Mouse (Mus musculus) embryonic fibroblast, embryonic 13.5 days (primary cell): ENCODE measurements around the gene Tead1. TPM values are rescaled to one million over a fixed set of nuclear protein-coding genes. Genes with fewer than 3 reads are reported as not detected.
A peak's percentile ranks its signal among the peaks of the same experiment; 100 is the strongest.

Experiments
- H3K27ac ChIP-seq: 2 replicates; pipeline ENCODE4 v1.5.1; 2012; ENCODE audit warnings: low read length, control low read depth, inconsistent platforms; ENCODE audit not compliant: insufficient read depth
- H3K4me1 ChIP-seq: 2 replicates; pipeline ENCODE4 v1.6.1; 2011; ENCODE audit warnings: low read length; ENCODE audit not compliant: control insufficient read depth, insufficient read depth
- H3K4me3 ChIP-seq: 2 replicates; pipeline ENCODE4 v1.5.1; 2011; ENCODE audit warnings: mild to moderate bottlenecking, control low read depth, low read length; ENCODE audit not compliant: insufficient read depth
- CTCF ChIP-seq: IDR thresholded peaks from 2 replicates; pipeline ENCODE4 v1.5.1; 2011; ENCODE audit warnings: mild to moderate bottlenecking, control low read depth, low read length, moderate library complexity, borderline replicate concordance; ENCODE audit not compliant: insufficient read depth
- POLR2A ChIP-seq: IDR thresholded peaks from 2 replicates; pipeline ENCODE4 v1.6.1; 2011; ENCODE audit warnings: low read depth, mild to moderate bottlenecking, control low read depth, low read length, moderate library complexity
- polyA plus RNA-seq: library from polyadenylated mRNA; stranded (reverse); fragments of >200 nt; gene quantifications from 2 replicates; pipeline ENCODE4 v1.2.4, GENCODE M21; 2011; ENCODE audit warnings: low read depth; ENCODE audit not compliant: missing spikeins, insufficient read length

The Tead1 gene
- polyA plus RNA-seq, 1 experiment: 209 TPM

GRCm38 (mm10) chr7:112954351-112955102 is 275.4 kb downstream of the Tead1 start:
- Histone ChIP-seq H3K4me1 (0 out of 2 replicates have a peak, but pooled peaks cover 3% of the 10 kb centered on the region), H3K4me3 (peak overlapping the region; percentile 29), H3K27ac (no peak overlapping the region)
- TF ChIP-seq POLR2A (no peak), CTCF (no peak)

GRCm38 (mm10) chr7:112955103-112955827 is 276.1 kb downstream of the Tead1 start:
- Histone ChIP-seq H3K27ac (no peak overlapping the region), H3K4me1 (0 out of 2 replicates have a peak, but pooled peaks cover 3% of the 10 kb centered on the region)

GRCm38 (mm10) chr7:112955955-112956354 is 276.8 kb downstream of the Tead1 start:
- H3K4me1 ChIP-seq: 0 out of 2 replicates have a peak, but pooled peaks cover 3% of the 10 kb centered on the region
- no peak overlapping the region for H3K4me3 ChIP-seq
- TF ChIP-seq POLR2A (no peak), CTCF (no peak)
- H3K27ac ChIP-seq: no peak overlapping the region

More at GRCm38 (mm10) chr7:112955103-112955827, 276.1 kb downstream of the Tead1 start:
- H3K4me3 ChIP-seq: peak overlapping the region; percentile 18; the same call in 1 of the 2 replicates
- TF ChIP-seq CTCF: no peak
- no peak for TF ChIP-seq POLR2A
